Mouse (Mus musculus) midbrain, embryonic 11.5 days (tissue): ENCODE data around the gene Poc1a. TPM values are rescaled to one million over a fixed set of nuclear protein-coding genes. Genes with fewer than 3 reads are reported as not detected.
A peak's percentile ranks its signal among the peaks of the same experiment; 100 is the strongest.

Experiments used
- ATAC-seq: fragments of 200-750 bp; cut with Nextera tagmentation; 2 replicates; pipeline ENCODE4 v1.8.0; 2017; ENCODE audit warnings: moderate TSS enrichment, moderate library complexity; ENCODE audit not compliant: low FRiP score
- DNase-seq: peaks from one replicate; pipeline ENCODE4 v3.0.0; 2015; ENCODE audit warnings: low spot score; ENCODE audit errors: missing footprints
- H3K27ac ChIP-seq: fragments of 300-500 bp; sonication (generic); 2 replicates; pipeline ENCODE4 v1.5.1; 2014; ENCODE audit warnings: low read depth, low read length
- H3K27me3 ChIP-seq: fragments of 300-500 bp; sonication (generic); 2 replicates; pipeline ENCODE4 v1.6.1; 2014; ENCODE audit warnings: mild to moderate bottlenecking, low read length, moderate library complexity, mixed read lengths; ENCODE audit not compliant: control insufficient read depth, insufficient read depth
- H3K36me3 ChIP-seq: fragments of 300-500 bp; sonication (generic); 2 replicates; pipeline ENCODE4 v1.6.1; 2014; ENCODE audit warnings: mild to moderate bottlenecking, low read length, moderate library complexity, mixed read lengths; ENCODE audit not compliant: control insufficient read depth, insufficient read depth
- H3K4me1 ChIP-seq: fragments of 300-500 bp; sonication (generic); 2 replicates; pipeline ENCODE4 v1.6.1; 2014; ENCODE audit warnings: low read length; ENCODE audit not compliant: control insufficient read depth, insufficient read depth
- H3K4me2 ChIP-seq: fragments of 300-500 bp; sonication (generic); 2 replicates; pipeline ENCODE4 v1.6.1; 2014; ENCODE audit warnings: mild to moderate bottlenecking, moderate library complexity
- H3K4me3 ChIP-seq: fragments of 300-500 bp; sonication (generic); 2 replicates; pipeline ENCODE4 v1.5.1; 2014; ENCODE audit warnings: low read depth, low read length
- H3K9ac ChIP-seq: fragments of 300-500 bp; sonication (generic); 2 replicates; pipeline ENCODE4 v1.6.1; 2014; ENCODE audit warnings: low read length
- H3K9me3 ChIP-seq: fragments of 300-500 bp; sonication (generic); 2 replicates; pipeline ENCODE4 v1.6.1; 2016; ENCODE audit warnings: low read length; ENCODE audit not compliant: control insufficient read depth
- WGBS: fragments of 180-500 bp; shearing (Covaris S2); extraction: QIAGEN DNeasy Blood & Tissue Kit; methylation state at CpG from one replicate; pipeline ENCODE4 v1.1.7; 2014; 5-methylcytosine and 5-hydroxymethylcytosine counted together
- polyA plus RNA-seq: library from polyadenylated mRNA; unstranded; fragments of >200 nt; fragmentation: Nextera tagmentation; extraction: Ambion mirVana; gene quantifications from 2 replicates; pipeline ENCODE4 v1.2.1, GENCODE M21; 2014

Poc1a gene
- polyA plus RNA-seq, 1 experiment from 2014 or later = 29.4 TPM

- no peak overlapping the region for H3K9ac ChIP-seq
- no peak overlapping the region for H3K27ac ChIP-seq
- no peak for DNase-seq
- no peak overlapping the region for H3K4me3 ChIP-seq
- no peaks in the 10 kb centered on the region for H3K36me3 ChIP-seq
- H3K4me2 ChIP-seq = no peak overlapping the region
- peaks cover 10% of the 10 kb centered on the region for H3K4me1 ChIP-seq
- no peaks in the 10 kb centered on the region for H3K9me3 ChIP-seq
- no peaks in the 10 kb centered on the region for H3K27me3 ChIP-seq
- WGBS = 82% methylated on average over 4 of the region's 4 CpGs
- ATAC-seq = no peak
Measured at GRCm38 (mm10) chr9:106270656-106271055, 10.2 kb upstream of the Poc1a start.

- DNase-seq (no peak), ATAC-seq (no peak)
- Histone ChIP-seq H3K9me3 (no peaks in the 10 kb centered on the region), H3K9ac (no peak overlapping the region), H3K4me2 (no peak overlapping the region), H3K27me3 (no peaks in the 10 kb centered on the region), H3K36me3 (no peaks in the 10 kb centered on the region), H3K4me3 (no peak overlapping the region), H3K4me1 (peaks cover 10% of the 10 kb centered on the region), H3K27ac (no peak overlapping the region)
- WGBS = 83% methylated on average over 1 of the region's 1 CpGs
Measured at GRCm38 (mm10) chr9:106272288-106272687, 8.6 kb upstream of the Poc1a start.

- Histone ChIP-seq H3K9me3 (no peaks in the 10 kb centered on the region), H3K4me2 (no peak overlapping the region), H3K4me3 (no peak overlapping the region), H3K27me3 (no peaks in the 10 kb centered on the region), H3K9ac (no peak overlapping the region), H3K4me1 (peaks cover 10% of the 10 kb centered on the region), H3K27ac (no peak overlapping the region), H3K36me3 (no peaks in the 10 kb centered on the region)
- DNase-seq (no peak), ATAC-seq (no peak)
- WGBS = 84% methylated on average over 12 of the region's 12 CpGs
Measured at GRCm38 (mm10) chr9:106273276-106273675, 7.6 kb upstream of the Poc1a start.

- 65% methylated on average over 4 of the region's 4 CpGs for WGBS
- Histone ChIP-seq H3K4me3 (no peak overlapping the region), H3K9ac (no peak overlapping the region), H3K9me3 (no peaks in the 10 kb centered on the region), H3K27ac (no peak overlapping the region), H3K4me1 (peaks cover 10% of the 10 kb centered on the region), H3K4me2 (no peak overlapping the region), H3K36me3 (no peaks in the 10 kb centered on the region), H3K27me3 (no peaks in the 10 kb centered on the region)
- DNase-seq (no peak), ATAC-seq (no peak)
Measured at GRCm38 (mm10) chr9:106273791-106274190, 7.1 kb upstream of the Poc1a start.

GRCm38 (mm10) chr9:106274652-106275180 is 6.1 kb upstream of the Poc1a start:
- ATAC-seq (no peak), DNase-seq (no peak)
- 90% methylated on average over 8 of the region's 8 CpGs for WGBS
- peaks cover 4% of the 10 kb centered on the region for H3K4me1 ChIP-seq
- H3K4me2 ChIP-seq = no peak overlapping the region
- no peaks in the 10 kb centered on the region for H3K36me3 ChIP-seq
- H3K27me3 ChIP-seq = no peaks in the 10 kb centered on the region
- H3K4me3 ChIP-seq = no peak overlapping the region
- no peak overlapping the region for H3K9ac ChIP-seq
- H3K9me3 ChIP-seq = no peaks in the 10 kb centered on the region
- H3K27ac ChIP-seq = no peak overlapping the region

GRCm38 (mm10) chr9:106275806-106276205 is 5.1 kb upstream of the Poc1a start:
- H3K9ac ChIP-seq = no peak overlapping the region
- H3K36me3 ChIP-seq = no peaks in the 10 kb centered on the region
- 90% methylated on average over 1 of the region's 1 CpGs for WGBS
- H3K27ac ChIP-seq = no peak overlapping the region
- H3K4me1 ChIP-seq = no peaks in the 10 kb centered on the region
- DNase-seq (no peak), ATAC-seq (no peak)
- H3K4me3 ChIP-seq = no peak overlapping the region
- H3K4me2 ChIP-seq = no peak overlapping the region
- no peaks in the 10 kb centered on the region for H3K27me3 ChIP-seq
- H3K9me3 ChIP-seq = no peaks in the 10 kb centered on the region

- peak overlapping the region; percentile 91 for H3K4me2 ChIP-seq
- H3K27me3 ChIP-seq = no peaks in the 10 kb centered on the region
- H3K4me3 ChIP-seq = peak overlapping the region; percentile 69
- H3K27ac ChIP-seq = peak overlapping the region; percentile 35; the same call in 1 of the 2 replicates
- peaks cover 8% of the 10 kb centered on the region for H3K4me1 ChIP-seq
- H3K36me3 ChIP-seq = 0 out of 2 replicates have a peak, but pooled peaks cover 3% of the 10 kb centered on the region
- ATAC-seq = peak; percentile 40
- 1% methylated on average over 14 of the region's 14 CpGs for WGBS
- H3K9ac ChIP-seq = peak overlapping the region; percentile 74
- no peaks in the 10 kb centered on the region for H3K9me3 ChIP-seq
- peak; percentile 91 for DNase-seq
Measured at GRCm38 (mm10) chr9:106280386-106280785, 475 bp upstream of the Poc1a start.

- H3K9ac ChIP-seq = peak overlapping the region; percentile 74
- no peaks in the 10 kb centered on the region for H3K27me3 ChIP-seq
- ATAC-seq = no peak
- peak overlapping the region; percentile 69 for H3K4me3 ChIP-seq
- DNase-seq = no peak
- WGBS = 81% methylated on average over 3 of the region's 3 CpGs
- peaks cover 8% of the 10 kb centered on the region for H3K4me1 ChIP-seq
- no peaks in the 10 kb centered on the region for H3K9me3 ChIP-seq
- H3K27ac ChIP-seq = no peak overlapping the region
- 0 out of 2 replicates have a peak, but pooled peaks cover 3% of the 10 kb centered on the region for H3K36me3 ChIP-seq
- H3K4me2 ChIP-seq = peak overlapping the region; percentile 91
Measured at GRCm38 (mm10) chr9:106282024-106282423, 1.2 kb downstream of the Poc1a start.

GRCm38 (mm10) chr9:106287165-106287564 is 6.3 kb downstream of the Poc1a start:
- Histone ChIP-seq H3K9me3 (no peaks in the 10 kb centered on the region), H3K4me3 (no peak overlapping the region), H3K27ac (no peak overlapping the region), H3K27me3 (no peaks in the 10 kb centered on the region), H3K9ac (no peak overlapping the region), H3K4me2 (no peak overlapping the region), H3K4me1 (no peaks in the 10 kb centered on the region; the same call in 1 of the 2 replicates), H3K36me3 (0 out of 2 replicates have a peak, but pooled peaks cover 3% of the 10 kb centered on the region)
- no peak for DNase-seq
- WGBS = 70% methylated on average over 4 of the region's 4 CpGs
- ATAC-seq = no peak
